Mouse (Mus musculus) MEL (cell line): ENCODE data around the gene Scd4.

ENCODE experiments used
- EP300 ChIP-seq, 2 experiments: IDR thresholded peaks; 2 replicates each; pipeline ENCODE4 v1.6.1; 2011; ENCODE audit warnings: improper control_type of control experiment in 2 of 2, low read length in 2 of 2, low read depth in 1 of 2, mild to moderate bottlenecking in 1 of 2
- GATA1 ChIP-seq: IDR thresholded peaks from 2 replicates; pipeline ENCODE4 v1.6.1; 2011; ENCODE audit warnings: low read depth, low read length, improper control_type of control experiment
- MYC ChIP-seq: IDR thresholded peaks from 2 replicates; pipeline ENCODE4 v1.6.1; 2011; ENCODE audit warnings: low read depth, mild to moderate bottlenecking, low read length, improper control_type of control experiment, moderate library complexity
- TCF12 ChIP-seq: IDR thresholded peaks from 2 replicates; pipeline ENCODE4 v1.6.1; 2014; ENCODE audit warnings: low read depth, mild to moderate bottlenecking, inconsistent platforms, low read length, improper control_type of control experiment, moderate library complexity
- USF1 ChIP-seq: IDR thresholded peaks from 2 replicates; pipeline ENCODE4 v1.6.1; 2014; ENCODE audit warnings: low read depth, mild to moderate bottlenecking, inconsistent platforms, low read length, improper control_type of control experiment, moderate library complexity

GRCm38 (mm10) chr19:44377629-44378375, 44.9 kb downstream of the Scd4 start:
- TF ChIP-seq EP300 (IDR thresholded peaks at IDR 0.05; ENCODE audit: low read depth in 1 of 2, low read length in 2 of 2) (no peak), TCF12 (no peak), GATA1 (no peak), MYC (no peak), USF1 (no peak)
